Mouse (Mus musculus) mesoderm, embryonic 11.5 days (tissue): ENCODE data around the gene Olfr325.
A peak's percentile ranks its signal among the peaks of the same experiment; 100 is the strongest.
"Not testable (repeated sequence)": the region's sequence is repeated elsewhere in the genome, so short reads cannot be mapped to it uniquely, and the experiment has no call there.

Source experiments
- DNase-seq: peaks from one replicate; pipeline ENCODE4 v3.0.0-alpha.2; 2012; ENCODE audit warnings: low read depth, low spot score

The Olfr325 gene

DNA sequence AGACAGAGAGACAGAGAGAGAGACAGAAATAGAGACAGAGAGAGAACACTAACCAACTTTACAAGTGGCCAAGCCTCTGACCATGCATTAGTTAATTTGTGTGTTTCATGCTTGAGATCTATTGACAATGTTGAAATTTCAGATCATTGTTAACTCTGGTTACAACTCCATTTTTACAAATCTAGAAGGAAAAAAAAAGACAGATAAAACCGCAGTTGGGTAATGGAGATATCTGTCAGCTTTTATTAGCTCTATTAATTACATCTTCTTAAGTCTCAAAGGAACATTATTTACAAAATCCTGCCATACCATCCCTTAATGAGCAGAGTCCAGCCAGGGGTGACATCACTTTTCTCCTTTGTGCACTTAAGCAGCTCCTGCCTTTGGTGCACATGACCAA, at the start of gene Olfr325:
Gene Olfr325 (plus strand): TSS at position 301 of the 400 bp plus-strand sequence.
- no peak for DNase-seq

DNA sequence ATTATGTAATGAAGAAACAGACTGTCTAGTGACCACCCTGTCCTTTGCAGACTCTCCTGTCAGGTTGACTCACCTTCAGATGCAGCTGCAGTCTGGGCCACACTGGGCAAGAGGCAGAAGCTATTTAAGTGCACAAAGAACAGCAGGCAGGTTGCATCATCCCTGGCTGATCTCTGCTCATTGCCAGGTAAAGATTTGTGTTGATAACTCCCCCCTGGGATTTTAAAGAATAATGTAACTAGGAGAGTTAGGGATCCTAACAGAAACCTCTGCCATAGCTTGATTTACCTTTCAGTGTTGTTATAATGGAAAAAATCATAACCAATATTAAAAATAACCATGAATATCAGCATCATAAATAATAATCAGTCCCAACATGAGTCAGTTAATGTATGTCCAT, 42.8 kb upstream of the Olfr325 start, which contains the start of gene Olfr330:
Gene Olfr330 (minus strand): TSS at position 101 of the 400 bp plus-strand sequence.
- DNase-seq = not testable (repeated sequence)

DNA sequence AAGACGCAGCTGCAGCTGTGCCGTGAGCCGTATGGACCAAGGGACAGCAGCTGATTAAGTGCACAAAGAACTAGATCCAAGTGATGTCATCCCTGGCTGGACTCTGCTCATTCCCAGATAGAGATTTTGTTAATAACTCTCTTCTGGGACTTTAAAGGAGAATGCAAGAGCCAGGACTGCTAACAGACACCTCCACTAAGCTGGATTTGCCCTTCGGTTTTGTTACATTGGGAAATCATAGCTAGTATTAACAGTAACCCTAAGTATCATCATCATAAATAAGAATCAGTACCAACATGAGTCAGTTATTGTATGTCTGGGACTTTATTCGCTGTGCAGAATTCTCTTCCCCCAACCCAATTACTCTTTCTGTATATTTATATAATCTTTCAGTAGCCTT, 31.2 kb upstream of the Olfr325 start, which contains the start of gene Olfr329-ps:
Gene Olfr329-ps (minus strand): TSS at position 101 of the 400 bp plus-strand sequence.
- DNase-seq = no peak

DNA sequence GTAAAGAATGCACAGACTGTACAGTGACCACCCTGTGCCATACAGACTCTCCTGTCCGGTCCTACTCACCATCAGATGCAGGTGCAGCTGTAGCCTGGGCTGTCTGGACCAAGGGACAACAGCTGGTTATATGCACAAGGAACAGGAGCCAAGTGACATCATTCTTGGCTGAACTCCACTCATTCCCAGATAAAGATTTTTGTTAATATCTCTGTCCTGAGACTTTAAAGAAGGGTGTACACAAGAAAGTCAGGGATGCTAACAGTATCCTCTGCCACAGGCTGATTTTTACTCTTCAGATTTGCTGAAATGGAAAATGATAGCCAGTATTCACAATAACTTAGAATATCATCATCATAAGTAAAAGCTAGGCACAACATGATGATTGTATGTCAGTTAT, 22.0 kb upstream of the Olfr325 start, which contains the start of gene Olfr328:
Gene Olfr328 (minus strand): TSS at position 101 of the 400 bp plus-strand sequence.
- DNase-seq = no peak

DNA sequence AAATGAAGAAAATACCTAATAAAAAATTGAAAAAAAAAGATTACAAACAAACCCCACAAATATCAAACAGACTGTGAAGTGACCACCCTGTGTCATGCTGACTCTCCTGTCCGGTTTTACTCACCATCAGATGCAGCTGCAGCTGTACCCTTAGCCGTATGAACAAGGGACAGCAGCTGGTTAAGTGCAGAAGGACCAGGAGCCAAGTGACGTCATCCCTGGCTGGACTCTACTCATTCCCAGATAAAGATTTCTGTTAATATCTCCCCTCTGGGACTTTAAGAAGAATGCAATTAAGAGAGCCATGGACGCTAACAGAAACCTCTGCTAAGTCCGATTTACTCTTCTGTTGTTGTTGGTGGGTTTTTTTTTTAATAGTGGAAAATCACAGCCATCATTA, 7.1 kb upstream of the Olfr325 start, which contains the start of gene Olfr224:
Gene Olfr224 (minus strand): TSS at position 149 of the 400 bp plus-strand sequence.
- no peak for DNase-seq

DNA sequence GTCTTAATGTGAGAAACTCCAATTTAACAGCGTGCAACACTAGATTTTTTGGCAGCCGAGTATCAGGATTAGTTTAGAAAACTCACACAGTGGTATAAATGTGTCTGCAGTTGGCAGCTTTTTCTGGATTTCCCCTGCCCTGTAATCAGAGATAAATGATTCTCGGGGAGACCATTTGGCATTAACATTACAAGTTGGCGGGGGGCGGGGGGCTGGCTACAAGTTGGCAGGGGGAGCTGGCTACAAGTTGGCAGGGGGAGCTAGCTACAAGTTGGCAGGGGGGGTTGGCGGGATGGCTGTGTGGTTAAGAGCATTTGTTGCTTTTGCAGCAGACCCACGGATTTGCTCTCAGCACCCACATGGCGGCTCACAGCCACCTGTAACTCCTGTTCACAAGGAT, 1.1 kb downstream of the Olfr325 start:
- DNase-seq = no peak

DNA sequence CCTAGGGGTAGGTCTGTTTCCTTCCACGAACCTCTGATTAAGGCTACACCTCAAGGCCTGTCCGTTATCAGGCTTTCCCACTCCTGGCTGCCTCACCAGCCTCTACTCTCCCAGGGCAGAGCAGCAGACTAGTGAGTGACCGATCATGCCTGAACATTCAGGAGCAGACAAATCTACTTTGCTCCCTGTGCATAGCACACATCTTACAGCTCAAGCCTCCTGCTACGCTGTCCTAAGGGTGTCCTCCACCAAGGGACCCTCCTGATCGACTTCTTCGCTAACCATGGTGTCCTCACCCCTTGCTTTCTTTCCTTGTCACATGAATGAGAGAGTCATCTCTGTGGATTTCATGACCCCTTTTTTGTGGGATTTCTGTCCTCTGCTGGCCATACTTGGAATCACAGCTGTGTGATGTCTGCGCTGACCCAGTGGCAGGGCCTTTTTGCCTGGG, 10.4 kb downstream of the Olfr325 start:
- peak; percentile 71 for DNase-seq

DNA sequence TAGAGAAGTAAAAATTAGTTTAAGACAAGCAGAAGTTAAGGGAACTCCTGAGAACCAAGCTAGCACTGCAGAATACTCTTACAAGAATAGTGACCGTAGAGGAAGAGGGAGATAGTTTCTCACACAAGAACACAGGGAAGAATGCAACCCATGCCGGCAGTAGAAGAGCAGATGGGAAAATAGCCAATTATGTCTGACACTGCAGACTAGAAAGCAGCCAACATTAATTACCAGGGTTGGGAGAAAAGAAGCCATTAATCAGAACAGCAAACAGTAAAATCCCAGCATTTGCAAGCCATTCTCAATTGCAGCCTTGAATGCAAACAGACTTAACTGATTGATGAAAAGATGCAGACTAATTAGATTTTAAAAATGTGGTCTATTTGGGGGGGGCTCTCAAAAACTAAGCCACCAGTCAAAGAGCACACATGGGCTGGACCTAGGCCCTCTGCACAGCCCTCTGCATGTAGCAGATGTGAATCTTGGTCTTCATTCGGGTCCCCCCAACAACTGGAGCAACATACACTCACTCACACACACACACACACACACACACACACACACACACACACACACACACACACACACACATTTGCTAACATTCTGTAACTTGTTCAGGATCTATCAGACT, 11.2 kb downstream of the Olfr325 start:
- no peak for DNase-seq

DNA sequence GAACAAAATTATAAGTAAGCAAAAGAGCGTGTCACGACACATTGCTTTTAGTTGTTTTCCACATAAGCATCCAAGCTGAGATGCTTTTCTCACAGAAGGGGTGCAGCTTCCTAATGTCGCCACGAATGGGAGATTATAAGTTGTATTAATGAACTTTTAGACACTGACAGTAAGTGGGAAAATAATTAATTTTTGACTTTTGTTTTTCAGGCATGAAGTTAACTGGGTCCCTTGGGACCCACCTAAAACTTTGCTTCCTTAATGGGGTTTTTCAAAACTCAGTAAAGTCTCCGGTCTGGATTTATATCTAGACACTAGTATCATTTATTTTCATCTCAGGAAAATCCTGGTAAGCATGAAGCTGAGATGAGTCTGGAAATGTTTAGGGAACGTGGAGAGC, 17.3 kb downstream of the Olfr325 start, which contains the start of gene Olfr324:
Gene Olfr324 (plus strand): TSS at position 301 of the 400 bp plus-strand sequence.
- DNase-seq = no peak

DNA sequence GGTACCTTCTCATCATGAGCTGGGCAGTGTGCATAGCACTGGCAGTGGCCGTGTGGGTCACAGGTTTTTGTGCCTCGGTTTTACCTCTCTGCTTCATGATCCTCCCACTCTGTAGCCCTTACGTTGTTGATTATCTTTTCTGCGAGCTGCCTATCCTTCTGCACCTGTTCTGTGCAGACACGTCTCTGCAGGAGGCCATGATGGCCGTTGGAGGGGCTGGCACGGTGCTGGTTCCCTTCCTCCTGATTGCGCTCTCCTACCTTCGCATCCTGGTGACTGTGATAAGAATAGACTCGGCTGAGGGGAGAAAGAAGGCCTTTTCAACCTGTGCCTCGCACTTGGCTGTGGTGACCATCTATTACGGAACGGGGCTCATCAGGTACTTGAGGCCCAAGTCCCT, 20.3 kb downstream of the Olfr325 start:
- no peak for DNase-seq

DNA sequence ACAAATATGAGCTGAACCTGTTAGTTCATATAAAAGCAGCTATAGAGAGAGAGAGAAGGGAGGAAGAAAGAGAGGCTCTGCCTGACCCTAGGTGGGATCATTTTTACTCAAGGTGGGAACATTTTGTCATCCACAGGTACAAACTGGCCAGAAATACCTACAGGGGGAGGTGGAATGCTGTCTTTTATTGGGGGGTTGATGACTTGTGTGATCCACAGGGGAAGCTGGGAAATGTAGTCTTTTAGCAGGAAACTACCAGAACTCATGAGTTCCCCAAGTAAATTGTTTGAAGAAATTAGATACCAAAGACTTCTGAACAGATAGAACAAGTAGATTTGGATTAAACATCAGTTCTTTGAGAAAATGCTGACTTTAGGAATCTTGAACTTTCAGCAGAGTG, 24.5 kb downstream of the Olfr325 start:
- no peak for DNase-seq

DNA sequence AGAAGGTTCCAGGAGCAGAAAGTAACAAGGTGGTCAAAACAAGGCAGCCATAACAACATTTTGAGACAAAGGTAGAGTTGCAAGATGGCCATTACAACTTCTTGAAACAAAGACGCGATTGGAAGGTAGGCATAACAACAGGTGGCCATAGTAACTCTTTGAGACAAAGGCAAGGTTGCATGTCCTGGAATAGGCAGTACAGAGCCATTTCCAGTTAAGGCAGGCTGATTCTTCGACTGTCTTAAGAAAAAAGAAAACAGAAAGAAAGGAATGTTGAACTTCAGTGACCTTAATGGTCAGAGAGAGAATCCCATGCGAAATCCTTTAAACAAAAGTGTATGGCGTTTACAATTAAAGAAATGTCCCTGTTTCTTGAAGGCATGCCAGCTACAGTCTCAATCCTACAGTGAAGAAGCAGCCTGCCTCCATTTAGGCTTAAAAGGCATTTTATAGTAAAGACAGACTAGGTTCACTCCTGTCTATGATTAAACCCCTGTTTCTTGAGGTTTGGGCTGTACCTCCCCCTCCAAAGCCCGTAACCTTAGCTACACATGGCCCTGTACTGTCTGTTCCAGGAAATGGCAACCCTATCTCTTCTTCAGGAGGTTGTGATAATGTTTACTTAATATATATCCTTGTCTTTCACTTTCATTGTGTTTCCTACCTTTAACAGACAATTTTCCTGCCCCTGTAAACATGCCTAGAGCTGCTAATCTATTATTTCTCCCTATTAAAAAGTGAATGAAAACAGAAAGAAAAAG, 25.4 kb downstream of the Olfr325 start:
- DNase-seq = no peak

DNA sequence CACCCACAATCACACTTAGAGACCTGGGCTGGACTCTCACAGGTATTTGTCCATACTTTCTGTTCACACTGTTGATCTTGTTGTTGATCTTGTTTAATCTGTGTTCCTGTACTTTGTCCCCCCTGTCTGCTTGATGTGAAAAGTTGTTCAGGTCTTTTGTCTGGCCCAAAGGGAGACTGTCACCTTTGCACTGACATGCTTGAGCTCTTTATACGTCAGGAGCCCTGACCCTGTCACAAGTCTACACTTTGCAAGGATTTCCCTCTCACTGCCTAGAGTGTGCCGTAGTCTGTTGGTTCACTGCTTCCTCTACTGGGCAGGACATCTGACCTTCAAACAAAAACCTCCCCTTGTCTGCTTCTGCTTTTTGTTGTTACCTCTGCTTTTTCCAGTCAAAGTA, 27.2 kb downstream of the Olfr325 start:
- DNase-seq = no peak

DNA sequence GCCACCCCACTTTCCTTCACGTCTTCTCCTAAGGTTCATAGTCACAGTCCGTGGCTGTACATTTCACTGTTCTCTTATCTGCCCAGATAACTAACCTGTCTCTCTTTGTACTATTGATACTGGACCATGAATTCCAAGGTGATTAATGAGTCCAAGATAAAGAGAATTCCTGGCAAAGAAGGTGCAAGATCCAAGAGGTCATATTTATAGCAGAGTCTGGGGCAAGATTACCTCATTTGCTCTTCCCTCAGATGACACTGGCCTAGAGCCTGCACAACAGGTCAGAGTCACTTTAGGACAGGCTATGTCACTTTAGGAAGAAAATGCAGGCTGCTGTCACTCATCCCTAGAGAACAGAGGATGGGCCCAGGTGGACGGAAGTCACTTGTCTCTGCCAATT, 27.7 kb downstream of the Olfr325 start:
- DNase-seq = no peak

DNA sequence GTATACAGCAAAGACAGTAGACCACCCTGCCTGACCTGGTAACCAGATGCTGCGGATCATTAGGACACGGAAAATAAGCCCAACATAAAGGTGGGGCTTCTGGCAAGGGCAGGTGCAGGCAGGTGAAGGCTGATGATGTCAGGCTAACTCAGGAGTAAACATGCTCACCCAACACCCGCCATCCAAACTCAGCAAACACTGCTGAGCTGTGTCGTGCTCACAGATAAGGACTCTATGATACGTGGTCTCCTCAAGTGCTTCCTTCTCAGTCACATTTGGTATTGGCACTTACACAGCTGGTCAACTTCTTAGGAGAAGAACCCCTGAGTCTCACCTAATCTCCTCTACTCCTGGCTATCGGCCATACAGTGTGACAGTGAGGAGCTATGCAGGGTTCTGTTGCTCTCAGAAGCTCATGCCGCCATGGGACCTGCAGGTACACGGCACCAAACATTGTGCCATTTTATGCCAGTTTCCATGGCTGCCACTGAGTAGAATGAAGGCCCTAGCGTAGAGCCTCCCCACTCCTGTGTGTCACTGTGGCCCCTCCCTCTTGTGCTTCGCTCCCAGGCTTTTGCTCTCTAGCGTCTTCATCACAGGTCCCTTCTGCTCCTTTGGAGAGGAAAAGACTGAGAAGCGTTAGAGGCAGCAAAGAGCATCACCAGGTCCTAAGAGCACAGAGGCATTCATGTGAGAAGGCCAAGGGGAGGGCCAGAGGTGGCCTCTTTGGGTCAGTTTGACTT, 28.8 kb downstream of the Olfr325 start:
- no peak for DNase-seq

DNA sequence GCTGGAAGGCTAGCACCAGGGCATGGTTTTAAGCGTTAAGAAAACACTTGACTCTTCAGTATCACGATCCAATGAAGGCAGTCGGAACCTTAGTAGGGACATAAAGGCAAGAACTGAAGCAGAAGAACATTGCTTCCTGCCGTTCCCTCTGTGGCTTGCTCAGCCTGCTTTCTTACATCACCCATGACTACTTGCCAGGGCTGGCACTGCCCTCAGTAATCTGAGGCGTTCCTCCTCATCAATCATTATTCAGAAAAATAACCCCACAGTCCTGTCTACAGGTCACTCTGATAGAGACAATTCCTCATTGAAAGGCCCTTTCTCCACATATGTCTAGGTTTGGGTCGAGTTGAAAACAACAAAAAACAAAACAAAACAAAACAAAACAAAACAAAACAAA, 29.5 kb downstream of the Olfr325 start:
- no peak for DNase-seq

DNA sequence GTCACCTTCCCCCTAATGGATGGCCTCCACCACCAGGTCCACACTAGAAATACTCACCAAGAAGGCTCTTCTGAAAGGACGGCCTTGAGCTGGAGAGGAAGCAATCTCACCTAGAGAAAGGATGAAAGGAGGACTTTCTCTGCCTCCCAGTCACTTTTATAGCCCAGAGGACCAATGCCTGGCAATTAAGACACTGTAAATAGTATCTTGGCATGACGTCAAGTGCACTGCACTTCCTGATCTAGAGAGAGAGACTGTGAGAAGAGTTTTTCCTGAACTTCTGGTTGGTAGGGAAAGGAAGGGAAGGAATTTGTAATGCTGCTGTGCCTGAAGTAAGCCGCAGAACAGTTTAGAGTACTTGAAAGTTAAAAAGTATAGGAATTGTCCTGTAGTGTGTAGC, 35.8 kb downstream of the Olfr325 start:
- no peak for DNase-seq

DNA sequence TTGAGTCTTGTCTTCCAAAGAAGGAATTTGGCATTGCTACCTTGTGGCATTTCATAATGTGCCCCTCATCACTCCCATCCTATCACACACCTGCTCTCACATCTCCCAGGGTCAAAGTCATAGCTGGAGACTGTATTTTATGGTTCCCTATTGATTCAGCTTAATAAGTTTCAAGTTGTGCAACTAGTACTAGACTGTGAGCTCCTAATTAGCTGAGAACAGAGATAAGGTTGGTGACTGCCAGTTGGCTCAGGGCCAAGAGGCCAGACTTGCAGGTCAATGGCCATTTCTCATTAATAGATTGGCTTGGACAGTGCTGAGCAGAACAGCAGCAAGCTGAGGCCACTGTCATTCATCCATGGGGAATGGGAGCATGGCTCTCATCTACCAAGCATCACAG, 37.0 kb downstream of the Olfr325 start:
- no peak for DNase-seq

DNA sequence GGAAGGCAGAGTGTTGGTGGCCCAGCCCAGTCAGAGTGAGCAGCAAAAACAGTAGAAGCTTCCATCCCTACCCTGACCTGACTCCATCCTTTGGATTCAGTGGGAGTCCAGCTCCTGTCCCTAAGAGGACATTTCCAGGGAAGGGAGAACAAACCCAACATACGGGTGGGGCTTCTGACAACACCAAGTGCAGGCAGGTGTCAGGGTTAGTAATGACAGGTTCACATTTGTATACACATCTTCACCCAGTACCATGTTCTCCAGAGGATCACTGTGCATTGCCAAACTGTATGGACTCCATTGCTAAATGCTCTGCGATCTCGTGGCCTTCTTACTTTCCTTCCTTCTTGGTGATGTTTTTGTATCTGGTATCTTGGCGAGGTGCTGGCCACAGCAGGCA, 38.4 kb downstream of the Olfr325 start, which contains the start of gene 2210407C18Rik:
Gene 2210407C18Rik (minus strand): TSS at position 101 of the 400 bp plus-strand sequence.
- DNase-seq = no peak

DNA sequence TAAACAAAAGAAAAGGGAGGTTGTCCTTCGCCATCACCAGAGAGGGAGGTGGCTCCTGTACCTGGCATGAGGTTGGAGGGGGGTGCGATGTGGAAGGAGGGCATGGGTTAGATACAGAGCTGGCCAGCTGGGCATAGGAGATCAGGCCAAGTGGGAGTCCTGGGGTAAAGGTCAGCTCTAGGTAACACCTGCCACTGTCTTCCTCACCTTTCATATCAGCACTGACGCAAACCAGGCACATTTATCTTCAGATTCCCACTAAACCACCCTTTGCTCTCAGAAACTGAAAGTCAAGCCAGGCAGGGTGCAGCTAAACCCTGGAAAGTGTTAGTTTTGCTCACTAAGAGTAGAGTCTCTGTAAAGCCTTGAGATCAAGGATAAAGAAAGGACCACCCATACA, 40.8 kb downstream of the Olfr325 start:
- DNase-seq = no peak

DNA sequence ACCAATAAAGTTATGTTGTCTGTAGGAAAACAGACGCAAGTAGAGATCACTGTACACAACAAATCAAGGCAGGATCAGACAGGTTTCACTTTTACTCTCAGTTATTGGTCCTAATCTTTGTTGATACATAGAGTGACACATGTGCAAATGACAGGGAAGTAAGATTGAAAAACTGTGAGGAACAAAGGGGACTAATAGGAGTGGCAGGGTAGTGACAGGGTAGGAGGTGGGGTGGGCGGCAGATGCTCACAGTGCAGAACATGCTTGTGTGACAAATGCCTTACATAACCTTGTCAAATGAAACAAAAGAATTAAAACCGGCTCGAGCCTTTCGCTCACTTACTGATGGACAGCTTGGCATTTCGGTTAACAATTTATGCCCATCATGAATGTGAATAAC, 41.3 kb downstream of the Olfr325 start:
- no peak for DNase-seq

DNA sequence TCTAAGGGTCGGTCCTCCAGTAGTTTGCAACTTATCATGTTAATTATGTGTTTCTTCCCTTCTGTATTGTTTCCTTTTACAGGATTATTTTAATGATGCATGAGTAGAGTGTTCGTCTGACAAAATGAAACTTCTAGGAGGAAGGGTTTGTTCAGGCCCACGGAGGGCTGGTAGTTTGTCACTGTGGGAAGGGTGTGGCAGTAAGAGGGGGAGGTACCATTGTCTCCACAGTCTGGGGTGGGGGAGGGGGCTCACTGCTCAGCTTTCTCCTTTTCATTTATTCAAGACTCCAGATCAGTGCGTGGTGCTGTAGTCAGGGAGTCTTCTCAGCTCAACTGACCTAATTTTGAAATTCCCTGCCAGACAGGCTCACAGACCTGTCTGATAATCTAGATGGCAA, 48.6 kb downstream of the Olfr325 start:
- DNase-seq = no peak
